Comparison of ENCODE assay signal across 24 mouse cellular contexts in genomic region chr4:64228341-64228740, GRCm38 (mm10).
A peak's percentile ranks its signal among the peaks of the same experiment; 100 is the strongest.
DNase-seq lines count a peak whose midpoint lies in the region; ATAC-seq lines count a peak whose summit lies in the region.
"Had no signal": no experiment of that assay in that cellular context is flagged by ENCODE, and none has a peak within 500 bp of the region (broad histone marks: within the 10 kb centered on the region; RNA-seq: fewer than 3 reads in every experiment).

No protein-coding gene starts in this region.

- intact Hi-C loops in left cerebral cortex, postnatal 10 days (cut with DNase I): no loop called here

- H3K27me3 ChIP-seq in embryonic facial prominence, embryonic 14.5 days (replicated peaks; ENCODE audit: control insufficient read depth, insufficient read depth, low read length): no peaks in the 10 kb centered on the region
- H3K27me3 ChIP-seq in embryonic facial prominence, embryonic 10.5 days (replicated peaks; ENCODE audit: low read depth, poor library complexity, severe bottlenecking): no peaks in the 10 kb centered on the region
- H3K27me3 ChIP-seq: kidney, embryonic 15.5 days; limb, embryonic 12.5 days; liver, embryonic 12.5 days; neural tube, embryonic 12.5 days had no signal

- DNase-seq in embryonic facial prominence, embryonic 14.5 days (ENCODE audit: low spot score): peak; percentile 54
- DNase-seq in embryonic facial prominence, embryonic 10.5 days (ENCODE audit: low spot score): no peak
- DNase-seq in right cerebral cortex, postnatal 14 days: peak; percentile 8
- DNase-seq in right cerebral cortex, postnatal 10 days (ENCODE audit: low spot score in 2 of 2): no peak
- peak; percentile 86 to 88 for DNase-seq in cerebellum, postnatal 10 days
- DNase-seq in thymus, postnatal 36 days: no peak
- DNase-seq in left cerebral cortex, postnatal 10 days (ENCODE audit: extremely low spot score in 1 of 2, low spot score in 2 of 2): no peak
- DNase-seq: forebrain, postnatal 0 days; gastrocnemius, postnatal 14 days; heart, adult 11 months; kidney, postnatal 4 days; layer of hippocampus, adult 9-11 months; lung, adult 18-20 months; lung, postnatal 14 days; midbrain, embryonic 14.5 days; right cerebral cortex, postnatal 4 days; thymus, postnatal 4 days had no signal

- H3K4me3 ChIP-seq in embryonic facial prominence, embryonic 14.5 days (ENCODE audit: low read depth, low read length): no peak overlapping the region
- H3K4me3 ChIP-seq in embryonic facial prominence, embryonic 10.5 days: no peak overlapping the region
- H3K4me3 ChIP-seq: kidney, embryonic 15.5 days; limb, embryonic 12.5 days; liver, embryonic 12.5 days; neural tube, embryonic 12.5 days had no signal

- H3K4me1 ChIP-seq in embryonic facial prominence, embryonic 14.5 days (ENCODE audit: control insufficient read depth, insufficient read depth, low read length): no peaks in the 10 kb centered on the region
- H3K4me1 ChIP-seq in embryonic facial prominence, embryonic 10.5 days: no peaks in the 10 kb centered on the region
- H3K4me1 ChIP-seq: kidney, embryonic 15.5 days; limb, embryonic 12.5 days; liver, embryonic 12.5 days; neural tube, embryonic 12.5 days had no signal

- no peak overlapping the region for H3K27ac ChIP-seq in embryonic facial prominence, embryonic 14.5 days (replicated peaks; ENCODE audit: low read depth, low read length)
- no peak overlapping the region for H3K27ac ChIP-seq in embryonic facial prominence, embryonic 10.5 days (replicated peaks)
- H3K27ac ChIP-seq: kidney, embryonic 15.5 days; limb, embryonic 12.5 days; liver, embryonic 12.5 days; neural tube, embryonic 12.5 days had no signal

- no peak overlapping the region for H3K9ac ChIP-seq in embryonic facial prominence, embryonic 14.5 days (ENCODE audit: low read depth, low read length)
- H3K9ac ChIP-seq: forebrain, postnatal 0 days; kidney, embryonic 15.5 days; limb, embryonic 12.5 days; liver, embryonic 12.5 days; neural tube, embryonic 12.5 days had no signal

- no peak overlapping the region for H3K4me2 ChIP-seq in embryonic facial prominence, embryonic 14.5 days (ENCODE audit: low read depth, low read length)
- H3K4me2 ChIP-seq: heart, embryonic 11.5 days; kidney, embryonic 15.5 days; limb, embryonic 12.5 days; liver, embryonic 12.5 days; neural tube, embryonic 12.5 days had no signal

- H3K36me3 ChIP-seq in embryonic facial prominence, embryonic 14.5 days (ENCODE audit: control insufficient read depth, insufficient read depth, low read length): no peaks in the 10 kb centered on the region
- no peaks in the 10 kb centered on the region for H3K36me3 ChIP-seq in embryonic facial prominence, embryonic 10.5 days (replicated peaks)
- H3K36me3 ChIP-seq: kidney, embryonic 15.5 days; limb, embryonic 12.5 days; liver, embryonic 12.5 days; neural tube, embryonic 12.5 days had no signal

- 63% methylated on average over 3 of the region's 3 CpGs for WGBS in embryonic facial prominence, embryonic 14.5 days
- 84% methylated on average over 3 of the region's 3 CpGs for WGBS in embryonic facial prominence, embryonic 10.5 days

- no peak for ATAC-seq in embryonic facial prominence, embryonic 14.5 days (ENCODE audit: low read depth)
- ATAC-seq: forebrain, postnatal 0 days; hindbrain, embryonic 16.5 days; intestine, embryonic 16.5 days; liver, embryonic 12.5 days had no signal

- no peaks in the 10 kb centered on the region for H3K9me3 ChIP-seq in embryonic facial prominence, embryonic 14.5 days (ENCODE audit: control insufficient read depth, low read length)
- no peaks in the 10 kb centered on the region for H3K9me3 ChIP-seq in embryonic facial prominence, embryonic 10.5 days
- H3K9me3 ChIP-seq: kidney, embryonic 15.5 days; limb, embryonic 12.5 days; liver, embryonic 12.5 days; neural tube, embryonic 12.5 days had no signal

Comparison
In these comparisons a context has a peak if more than half of its experiments do, and no peak if none do; other contexts are left out.
1. DNase-seq: peak in embryonic facial prominence, embryonic 14.5 days (single experiment), right cerebral cortex, postnatal 14 days (single experiment) and cerebellum, postnatal 10 days (2 of 2); none in embryonic facial prominence, embryonic 10.5 days (single experiment), right cerebral cortex, postnatal 10 days (0 of 2), thymus, postnatal 36 days (0 of 2) and left cerebral cortex, postnatal 10 days (0 of 2).